In the genomic region with DNA sequence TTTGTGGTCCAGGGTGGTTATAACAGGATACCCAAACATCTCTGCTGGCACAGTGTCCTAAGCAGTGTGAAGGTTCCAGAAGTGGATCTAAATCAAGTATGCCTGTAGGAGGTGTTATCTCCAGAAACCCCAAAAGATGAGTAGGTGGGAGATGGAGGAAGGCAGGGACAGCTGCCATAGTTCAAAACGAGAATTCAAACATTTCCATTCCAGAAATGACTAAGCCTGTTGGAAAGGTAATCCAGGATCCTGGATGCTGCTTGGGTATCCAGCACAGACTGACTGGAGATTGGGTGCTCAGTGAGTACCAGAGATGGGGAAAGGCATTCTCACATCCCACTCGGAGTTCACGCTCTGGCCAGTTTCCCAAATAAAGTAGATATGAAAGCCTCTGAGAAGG, we compare ENCODE assay signal across 11 mouse cellular contexts.
"Had no signal": no experiment of that assay in that cellular context is flagged by ENCODE, and none has a peak within 500 bp of the region (broad histone marks: within the 10 kb centered on the region; RNA-seq: fewer than 3 reads in every experiment).

No protein-coding gene starts in this region.

- H3K4me3 ChIP-seq: limb, embryonic 13.5 days; myocyte; neural tube, embryonic 15.5 days; stomach, embryonic 15.5 days had no signal

- H3K36me3 ChIP-seq: limb, embryonic 13.5 days; neural tube, embryonic 15.5 days; stomach, embryonic 15.5 days had no signal

- H3K4me1 ChIP-seq: limb, embryonic 13.5 days; neural tube, embryonic 15.5 days; stomach, embryonic 15.5 days had no signal

- H3K9ac ChIP-seq: limb, embryonic 13.5 days; liver, embryonic 14.5 days; neural tube, embryonic 15.5 days; stomach, embryonic 15.5 days had no signal

- H3K4me2 ChIP-seq: limb, embryonic 13.5 days; neural tube, embryonic 15.5 days; stomach, embryonic 15.5 days had no signal

- H3K27ac ChIP-seq: limb, embryonic 13.5 days; liver, embryonic 14.5 days; neural tube, embryonic 15.5 days; stomach, embryonic 15.5 days had no signal

- H3K27me3 ChIP-seq: limb, embryonic 13.5 days; neural tube, embryonic 15.5 days; stomach, embryonic 15.5 days had no signal

- H3K9me3 ChIP-seq: limb, embryonic 13.5 days; neural tube, embryonic 15.5 days; stomach, embryonic 15.5 days had no signal

- DNase-seq: kidney, adult 18-20 months; kidney, postnatal 10 days; lung, adult 18-20 months; lung, postnatal 36 days; midbrain, embryonic 14.5 days; thymus, postnatal 36 days had no signal
